Mouse (Mus musculus) kidney, adult 2 months (tissue): ENCODE results near the gene Apom.

ENCODE experiments used
- CTCF ChIP-seq: fragments of 200-500 bp; conservative IDR thresholded peaks from 2 replicates; pipeline ENCODE4 v1.5.1; 2011; ENCODE audit warnings: low read depth, mild to moderate bottlenecking, control low read depth, low read length, moderate library complexity, mixed read lengths; ENCODE audit not compliant: insufficient read depth, insufficient read length
- POLR2A ChIP-seq: fragments of 200-500 bp; IDR thresholded peaks from one replicate; pipeline ENCODE4 v1.6.1; 2011; ENCODE audit warnings: low read depth, low read length, control low read depth

GRCm38 (mm10) chr17:35164218-35164567 lies 32.3 kb upstream of the Apom start:
- TF ChIP-seq POLR2A (no peak), CTCF (no peak)
